Mouse (Mus musculus) forebrain, embryonic 14.5 days (tissue): ENCODE results near the gene Atxn1. TPM values are rescaled to one million over a fixed set of nuclear protein-coding genes. Genes with fewer than 3 reads are reported as not detected.

Experiments used
- ATAC-seq: fragments of 200-750 bp; cut with Nextera tagmentation; 2 replicates; pipeline ENCODE4 v1.8.0; 2017; ENCODE audit warnings: mild to moderate bottlenecking, moderate library complexity
- DNase-seq: peaks from one replicate; pipeline ENCODE4 v3.0.0-alpha.2; 2015; ENCODE audit warnings: low spot score
- H3K27ac ChIP-seq: fragments of 300-500 bp; sonication (generic); 2 replicates; pipeline ENCODE4 v1.5.1; 2014; ENCODE audit warnings: low read depth, mild to moderate bottlenecking, control low read depth, low read length, moderate library complexity
- H3K27me3 ChIP-seq: fragments of 300-500 bp; sonication (generic); replicated peaks from 2 replicates; pipeline ENCODE4 v1.6.1; 2014; ENCODE audit warnings: low read length, control low read depth, mixed read lengths; ENCODE audit not compliant: control insufficient read depth, insufficient read depth
- H3K36me3 ChIP-seq: fragments of 300-500 bp; sonication (generic); 2 replicates; pipeline ENCODE4 v1.6.1; 2014; ENCODE audit warnings: low read length, control low read depth; ENCODE audit not compliant: control insufficient read depth, insufficient read depth
- H3K4me1 ChIP-seq: fragments of 300-500 bp; sonication (generic); 2 replicates; pipeline ENCODE4 v1.6.1; 2014; ENCODE audit warnings: antibody characterized with exemption, low read length, control low read depth; ENCODE audit not compliant: control insufficient read depth, insufficient read depth
- H3K4me2 ChIP-seq: fragments of 300-500 bp; sonication (generic); 2 replicates; pipeline ENCODE4 v1.6.1; 2014; ENCODE audit warnings: mild to moderate bottlenecking, control low read depth, low read length
- H3K4me3 ChIP-seq: fragments of 300-500 bp; sonication (generic); 2 replicates; pipeline ENCODE4 v1.5.1; 2014; ENCODE audit warnings: low read depth, low read length, control low read depth
- H3K9ac ChIP-seq: fragments of 300-500 bp; sonication (generic); 2 replicates; pipeline ENCODE4 v1.6.1; 2014; ENCODE audit warnings: mild to moderate bottlenecking, low read length, control low read depth, moderate library complexity
- H3K9me3 ChIP-seq: fragments of 300-500 bp; sonication (generic); replicated peaks from 2 replicates; pipeline ENCODE4 v1.6.1; 2016; ENCODE audit warnings: low read length, control low read depth, mixed read lengths; ENCODE audit not compliant: control insufficient read depth
- WGBS: fragments of 180-500 bp; shearing (Covaris S2); extraction: QIAGEN DNeasy Blood & Tissue Kit; methylation state at CpG from one replicate; pipeline ENCODE4 v1.1.7; 2014; 5-methylcytosine and 5-hydroxymethylcytosine counted together
- polyA plus RNA-seq: library from polyadenylated mRNA; unstranded; fragments of >200 nt; fragmentation: Nextera tagmentation; extraction: Ambion mirVana; gene quantifications from 2 replicates; pipeline ENCODE4 v1.2.1, GENCODE M21; 2014

The Atxn1 gene
- polyA plus RNA-seq, 1 experiment from 2014 or later, result 4.3 TPM

- no peaks in the 10 kb centered on the region for H3K27me3 ChIP-seq
- H3K4me3 ChIP-seq, result no peak overlapping the region
- no peak overlapping the region for H3K27ac ChIP-seq
- ATAC-seq (no peak), DNase-seq (no peak)
- no peak overlapping the region for H3K9ac ChIP-seq
- no peaks in the 10 kb centered on the region for H3K9me3 ChIP-seq
- H3K36me3 ChIP-seq, result no peaks in the 10 kb centered on the region
- WGBS, result 84% methylated on average over 3 of the region's 3 CpGs
- no peaks in the 10 kb centered on the region for H3K4me1 ChIP-seq
- no peak overlapping the region for H3K4me2 ChIP-seq
Observed at GRCm38 (mm10) chr13:45914117-45914516, 50.7 kb downstream of the Atxn1 start.

DNA sequence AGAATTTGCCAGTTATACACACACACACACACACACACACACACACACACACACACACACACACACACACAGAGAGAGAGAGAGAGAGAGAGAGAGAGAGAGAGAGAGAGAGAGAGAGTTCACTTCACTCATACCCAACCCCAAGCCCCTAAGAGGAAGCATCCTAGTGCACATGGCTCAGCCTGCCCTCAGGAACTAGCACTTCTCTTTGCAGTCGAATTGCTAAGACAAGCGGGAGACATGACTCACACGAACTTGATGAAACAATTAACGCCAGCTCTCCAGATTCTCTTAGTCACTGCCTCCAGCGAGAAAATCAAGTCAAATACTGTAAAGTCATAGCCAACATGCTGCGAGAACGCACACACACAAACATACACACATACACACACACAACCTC is 53.0 kb downstream of the Atxn1 start:
- no peaks in the 10 kb centered on the region for H3K9me3 ChIP-seq
- H3K36me3 ChIP-seq, result no peaks in the 10 kb centered on the region
- H3K27me3 ChIP-seq, result no peaks in the 10 kb centered on the region
- DNase-seq (no peak), ATAC-seq (no peak)
- no peaks in the 10 kb centered on the region for H3K4me1 ChIP-seq
- H3K9ac ChIP-seq, result no peak overlapping the region
- no peak overlapping the region for H3K27ac ChIP-seq
- H3K4me2 ChIP-seq, result no peak overlapping the region
- no peak overlapping the region for H3K4me3 ChIP-seq
- 75% methylated on average over 7 of the region's 7 CpGs for WGBS

GRCm38 (mm10) chr13:45911069-45911468 is 53.7 kb downstream of the Atxn1 start:
- Histone ChIP-seq H3K4me1 (no peaks in the 10 kb centered on the region), H3K9me3 (no peaks in the 10 kb centered on the region), H3K27me3 (no peaks in the 10 kb centered on the region), H3K9ac (no peak overlapping the region), H3K36me3 (no peaks in the 10 kb centered on the region), H3K27ac (no peak overlapping the region), H3K4me3 (no peak overlapping the region), H3K4me2 (no peak overlapping the region)
- ATAC-seq, result no peak
- 79% methylated on average over 5 of the region's 5 CpGs for WGBS
- no peak for DNase-seq

GRCm38 (mm10) chr13:45910348-45910747 is 54.5 kb downstream of the Atxn1 start:
- no peak overlapping the region for H3K9ac ChIP-seq
- 73% methylated on average over 7 of the region's 7 CpGs for WGBS
- no peaks in the 10 kb centered on the region for H3K4me1 ChIP-seq
- H3K36me3 ChIP-seq, result no peaks in the 10 kb centered on the region
- no peaks in the 10 kb centered on the region for H3K9me3 ChIP-seq
- DNase-seq, result no peak
- no peak overlapping the region for H3K4me3 ChIP-seq
- no peak overlapping the region for H3K4me2 ChIP-seq
- ATAC-seq, result no peak
- H3K27ac ChIP-seq, result no peak overlapping the region
- no peaks in the 10 kb centered on the region for H3K27me3 ChIP-seq

DNA sequence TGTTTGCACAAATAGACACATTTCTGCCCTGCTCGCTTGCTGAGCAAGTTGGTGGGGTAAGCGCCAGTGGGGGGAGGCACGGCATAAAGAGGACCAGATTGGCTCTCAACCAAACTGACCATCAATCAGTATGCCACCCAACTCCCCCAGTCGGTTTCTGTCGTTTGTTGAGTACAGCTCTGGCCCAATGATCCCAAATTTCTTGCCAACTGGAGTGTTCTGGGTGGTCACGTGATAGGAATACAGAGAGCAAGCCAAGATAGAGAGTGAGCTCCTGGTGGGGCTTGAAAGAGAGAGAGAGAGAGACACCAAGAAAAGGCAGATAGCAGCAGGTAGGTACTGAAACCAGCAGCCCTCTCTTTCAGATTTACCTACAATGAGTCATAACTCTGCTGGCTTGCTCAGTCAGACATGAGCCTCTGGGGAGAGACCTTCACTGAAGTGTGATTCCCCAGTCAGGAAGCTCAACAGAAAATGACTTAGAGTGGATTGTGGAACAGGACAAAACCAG is 57.6 kb downstream of the Atxn1 start:
- Histone ChIP-seq H3K36me3 (no peaks in the 10 kb centered on the region), H3K4me3 (no peak overlapping the region), H3K27me3 (no peaks in the 10 kb centered on the region), H3K9me3 (no peaks in the 10 kb centered on the region), H3K27ac (no peak overlapping the region), H3K9ac (no peak overlapping the region), H3K4me1 (0 out of 2 replicates have a peak, but pooled peaks cover 2% of the 10 kb centered on the region), H3K4me2 (no peak overlapping the region)
- ATAC-seq, result no peak
- 73% methylated on average over 6 of the region's 6 CpGs for WGBS
- DNase-seq, result peak; percentile 33

DNA sequence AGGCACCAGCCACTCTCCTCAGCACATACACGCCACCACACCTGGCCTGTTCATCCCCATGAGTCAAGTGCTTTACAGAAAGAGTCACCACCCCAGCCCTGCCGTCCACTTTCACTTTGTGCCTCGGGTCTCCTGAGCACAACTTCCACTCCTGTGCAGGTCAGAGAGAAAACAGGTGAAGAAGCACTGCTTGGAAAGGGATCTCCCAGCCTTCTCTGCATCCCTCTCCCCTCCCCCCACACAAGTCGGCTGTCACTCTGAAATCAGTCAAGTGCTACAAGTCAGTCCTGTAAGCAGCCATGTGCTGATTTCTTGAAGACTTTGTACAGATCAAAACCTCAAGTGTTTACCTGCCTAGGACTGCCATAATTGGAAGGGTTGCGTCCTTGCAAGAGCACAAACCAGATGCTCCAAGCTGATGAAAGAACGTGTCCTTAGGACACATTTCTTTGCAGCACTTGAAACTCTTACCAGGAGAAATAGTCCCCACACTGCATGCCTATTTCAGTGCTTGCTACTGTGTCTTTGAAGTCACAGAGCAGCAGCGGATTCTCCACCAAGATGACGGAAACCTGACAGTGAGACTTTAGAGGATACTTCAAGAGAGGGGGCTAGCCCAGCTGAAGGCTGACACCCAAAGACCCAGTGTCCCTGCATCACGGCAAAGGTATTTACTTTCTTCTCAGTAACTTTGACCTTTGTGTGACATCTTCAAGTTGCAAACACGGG is 58.2 kb downstream of the Atxn1 start:
- H3K9ac ChIP-seq, result no peak overlapping the region
- no peaks in the 10 kb centered on the region for H3K36me3 ChIP-seq
- no peaks in the 10 kb centered on the region for H3K9me3 ChIP-seq
- no peak overlapping the region for H3K4me3 ChIP-seq
- no peak for DNase-seq
- no peak for ATAC-seq
- WGBS, result 75% methylated on average over 10 of the region's 10 CpGs
- H3K27ac ChIP-seq, result no peak overlapping the region
- 0 out of 2 replicates have a peak, but pooled peaks cover 2% of the 10 kb centered on the region for H3K4me1 ChIP-seq
- no peaks in the 10 kb centered on the region for H3K27me3 ChIP-seq
- H3K4me2 ChIP-seq, result no peak overlapping the region

GRCm38 (mm10) chr13:45904955-45905354 is 59.9 kb downstream of the Atxn1 start:
- 0 out of 2 replicates have a peak, but pooled peaks cover 2% of the 10 kb centered on the region for H3K4me1 ChIP-seq
- H3K9me3 ChIP-seq, result no peaks in the 10 kb centered on the region
- H3K27ac ChIP-seq, result no peak overlapping the region
- WGBS, result 47% methylated on average over 4 of the region's 4 CpGs
- DNase-seq (no peak), ATAC-seq (no peak)
- no peaks in the 10 kb centered on the region for H3K27me3 ChIP-seq
- no peak overlapping the region for H3K9ac ChIP-seq
- no peak overlapping the region for H3K4me2 ChIP-seq
- no peaks in the 10 kb centered on the region for H3K36me3 ChIP-seq
- no peak overlapping the region for H3K4me3 ChIP-seq

- H3K9me3 ChIP-seq, result no peaks in the 10 kb centered on the region
- no peaks in the 10 kb centered on the region for H3K27me3 ChIP-seq
- no peak overlapping the region for H3K4me2 ChIP-seq
- no peak overlapping the region for H3K4me3 ChIP-seq
- H3K36me3 ChIP-seq, result no peaks in the 10 kb centered on the region
- DNase-seq (no peak), ATAC-seq (no peak)
- H3K27ac ChIP-seq, result no peak overlapping the region
- 0 out of 2 replicates have a peak, but pooled peaks cover 2% of the 10 kb centered on the region for H3K4me1 ChIP-seq
- 70% methylated on average over 4 of the region's 4 CpGs for WGBS
- no peak overlapping the region for H3K9ac ChIP-seq
Observed at GRCm38 (mm10) chr13:45904456-45904855, 60.4 kb downstream of the Atxn1 start.

GRCm38 (mm10) chr13:45903519-45904274 is 61.1 kb downstream of the Atxn1 start:
- Histone ChIP-seq H3K4me1 (0 out of 2 replicates have a peak, but pooled peaks cover 2% of the 10 kb centered on the region), H3K27me3 (no peaks in the 10 kb centered on the region), H3K9me3 (no peaks in the 10 kb centered on the region), H3K36me3 (no peaks in the 10 kb centered on the region), H3K9ac (no peak overlapping the region), H3K4me3 (no peak overlapping the region), H3K4me2 (no peak overlapping the region), H3K27ac (no peak overlapping the region)
- DNase-seq, result no peak
- ATAC-seq, result no peak
- 83% methylated on average over 12 of the region's 12 CpGs for WGBS
